Mouse (Mus musculus) neural tube, postnatal 0 days (tissue): ENCODE data around the gene Ccdc134. TPM values are rescaled to one million over a fixed set of nuclear protein-coding genes. Genes with fewer than 3 reads are reported as not detected.

Experiments used
- polyA plus RNA-seq: library from polyadenylated mRNA; unstranded; fragments of >200 nt; fragmentation: Nextera tagmentation; extraction: Ambion mirVana; gene quantifications from 2 replicates; pipeline ENCODE4 v1.2.1, GENCODE M21; 2015

The Ccdc134 gene
- 9.0 and 11.0 TPM in 2 replicates for polyA plus RNA-seq

DNA sequence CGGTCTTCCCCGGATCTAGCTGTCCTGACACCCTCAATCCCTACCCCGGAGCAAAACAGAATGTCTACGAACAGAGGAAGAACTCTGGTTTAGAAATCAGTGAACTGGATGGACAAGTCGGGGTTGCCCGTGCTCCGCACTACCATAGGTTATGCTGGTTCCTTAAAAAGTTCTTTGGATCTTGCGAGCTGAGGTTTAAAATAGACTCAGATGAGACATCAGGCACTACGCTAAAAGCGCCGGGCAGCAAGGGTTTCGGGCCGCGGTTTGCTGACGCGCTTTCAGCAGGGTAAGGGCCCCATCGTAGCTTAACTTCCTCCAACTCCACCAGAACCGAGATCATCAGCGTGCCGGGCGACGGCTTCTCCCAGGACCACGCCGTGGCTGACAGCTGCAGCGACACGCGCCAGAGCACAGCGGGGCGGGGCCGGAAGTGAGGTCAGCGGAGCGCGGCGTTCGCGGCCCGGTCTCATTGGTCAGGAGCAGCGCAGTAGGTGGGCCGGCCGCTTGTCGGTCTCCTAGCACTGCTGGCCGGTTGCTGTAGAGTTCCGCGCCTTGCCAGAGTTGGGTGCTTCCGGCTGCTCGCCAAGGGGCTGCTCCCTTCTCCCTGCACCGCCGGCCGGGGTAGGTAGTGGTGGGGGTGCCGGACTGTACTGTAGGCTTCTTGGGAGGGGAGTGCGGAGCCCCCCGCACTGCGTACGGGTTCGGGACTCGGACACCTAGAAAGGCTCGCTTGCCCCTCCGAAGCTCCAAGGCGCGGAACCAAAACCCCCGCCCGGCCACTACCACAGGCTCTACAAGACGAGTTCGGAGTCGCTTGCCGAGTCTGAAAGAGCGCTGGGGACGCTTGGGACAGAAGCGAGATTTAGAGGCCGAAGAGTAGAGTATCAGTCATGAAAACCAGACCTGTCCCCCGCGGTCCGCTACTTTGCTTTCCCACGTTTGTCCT, at the start of gene Ccdc134:
Gene Ccdc134, plus strand, starts transcription at position 497 of the 949 bp plus-strand sequence.

DNA sequence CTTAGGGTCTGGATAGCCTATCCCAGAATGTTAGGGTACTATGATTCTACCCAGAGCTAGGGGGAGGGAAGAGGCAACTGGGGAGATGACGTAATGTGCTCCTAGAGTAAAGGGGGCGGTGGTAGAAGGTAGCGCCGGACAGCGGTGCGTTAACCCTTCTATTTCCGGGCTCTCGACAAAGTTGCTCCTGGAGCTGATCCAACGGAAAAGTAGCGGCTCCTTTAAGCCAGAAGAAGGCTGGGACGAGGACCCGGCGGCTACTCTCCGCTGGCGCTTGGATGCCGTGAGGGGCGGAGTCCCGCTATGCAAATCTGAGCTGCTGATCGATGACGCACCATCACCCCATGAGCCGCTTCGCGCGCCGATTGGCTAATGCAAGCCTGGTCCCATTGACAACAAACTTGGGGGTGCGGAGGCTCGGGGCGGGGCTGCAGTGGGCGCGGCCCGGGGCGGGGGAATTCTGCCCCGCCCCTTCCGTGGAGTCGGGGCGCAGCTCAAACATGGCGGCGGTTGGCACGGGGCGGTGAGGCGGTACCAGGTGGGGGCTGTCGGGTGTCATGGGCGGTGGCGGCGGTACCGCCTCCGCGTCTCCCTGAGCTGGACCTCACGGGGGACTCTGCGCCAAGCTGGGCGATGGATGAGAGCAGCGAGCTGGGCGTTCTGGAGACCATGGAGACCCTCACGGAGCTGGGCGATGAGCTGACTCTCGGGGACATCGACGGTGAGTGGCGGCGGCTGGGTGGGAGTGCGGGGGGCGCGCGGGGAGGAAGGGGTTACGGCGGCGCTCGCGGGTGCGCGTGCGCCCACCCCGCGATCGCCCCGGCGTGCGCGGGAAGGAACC, 19.3 kb downstream of the Ccdc134 start, which contains the start of gene Srebf2:
Gene Srebf2, plus strand, starts transcription at position 412 of the 841 bp plus-strand sequence.

Other genes starting within 250 kb of the Ccdc134 start
- 119 and 137 TPM in 2 replicates for gene Polr3h, start 201.7 kb upstream of the Ccdc134 start, polyA plus RNA-seq
- 241 and 292 TPM in 2 replicates for gene Csdc2, start 191.2 kb upstream of the Ccdc134 start, polyA plus RNA-seq
- 137 and 146 TPM in 2 replicates for gene Pmm1, start 167.0 kb upstream of the Ccdc134 start, polyA plus RNA-seq
- gene 1700029P11Rik, start 147.4 kb upstream of the Ccdc134 start, polyA plus RNA-seq = not detected in 2 replicates
- 30.4 and 33.7 TPM in 2 replicates for gene Xrcc6, start 140.1 kb upstream of the Ccdc134 start, polyA plus RNA-seq
- 53.0 and 55.9 TPM in 2 replicates for gene Desi1, start 94.1 kb upstream of the Ccdc134 start, polyA plus RNA-seq
- 248 and 267 TPM in 2 replicates for gene Snu13, start 80.3 kb upstream of the Ccdc134 start, polyA plus RNA-seq
- gene 4930407I10Rik, start 68.8 kb upstream of the Ccdc134 start, polyA plus RNA-seq = not detected in 2 replicates
- 0.09 and 0.10 TPM in 2 replicates for gene Mei1, start 57.9 kb upstream of the Ccdc134 start, polyA plus RNA-seq
- gene Srebf2, start 19.3 kb downstream of the Ccdc134 start, polyA plus RNA-seq = 151 and 162 TPM in 2 replicates
- 18.3 and 22.7 TPM in 2 replicates for gene Shisa8, start 84.9 kb downstream of the Ccdc134 start, polyA plus RNA-seq
- gene Tnfrsf13c, start 96.4 kb downstream of the Ccdc134 start, polyA plus RNA-seq = 0.97 and 1.0 TPM in 2 replicates
- gene Cenpm, start 116.8 kb downstream of the Ccdc134 start, polyA plus RNA-seq = 18.2 and 19.0 TPM in 2 replicates
- gene 1500009C09Rik, start 124.5 kb downstream of the Ccdc134 start, polyA plus RNA-seq = 13.7 and 17.9 TPM in 2 replicates
- 311 and 334 TPM in 2 replicates for gene Sept3, start 147.0 kb downstream of the Ccdc134 start, polyA plus RNA-seq
- 0.32 and 0.43 TPM in 2 replicates for gene Wbp2nl, start 171.0 kb downstream of the Ccdc134 start, polyA plus RNA-seq
- 36.0 and 38.9 TPM in 2 replicates for gene Naga, start 211.0 kb downstream of the Ccdc134 start, polyA plus RNA-seq
- gene Pheta2, start 211.0 kb downstream of the Ccdc134 start, polyA plus RNA-seq = 1.4 and 1.5 TPM in 2 replicates
- gene Smdt1, start 211.0 kb downstream of the Ccdc134 start, polyA plus RNA-seq = 467 TPM in 2 replicates
- 557 and 602 TPM in 2 replicates for gene Ndufa6, start 226.4 kb downstream of the Ccdc134 start, polyA plus RNA-seq